Mouse (Mus musculus): ENCODE data around the gene Radil. TPM values are rescaled to one million over a fixed set of nuclear protein-coding genes. Genes with fewer than 3 reads are reported as not detected.

Radil gene
- total RNA-seq, 1 experiment from 2014 or later: not detected

Other genes starting within 250 kb of the Radil start
- 17.6 to 31.2 TPM (median 21.7 TPM) in 3 replicates for gene Foxk1, start 149.6 kb downstream of the Radil start, total RNA-seq (2017)
- 6.7 to 13.7 TPM (median 6.9 TPM) in 3 replicates for gene Ap5z1, start 87.2 kb downstream of the Radil start, total RNA-seq (2017)
- not detected in 3 replicates for gene Papolb, start 21.0 kb downstream of the Radil start, total RNA-seq (2017)
- not detected in 3 replicates for gene Mmd2, start 57.7 kb upstream of the Radil start, total RNA-seq (2017)
- 32.8 to 45.3 TPM (median 37.6 TPM) in 3 replicates for gene Wipi2, start 76.6 kb upstream of the Radil start, total RNA-seq (2017)
- 0.32 to 0.78 TPM (median 0.38 TPM) in 3 replicates for gene Slc29a4, start 141.4 kb upstream of the Radil start, total RNA-seq (2017)